Mouse (Mus musculus): Measurements from ENCODE around the gene Gm44973.
"Not testable (repeated sequence)": the region's sequence is repeated elsewhere in the genome, so short reads cannot be mapped to it uniquely, and the experiment has no call there.

Gene Gm44973

DNA sequence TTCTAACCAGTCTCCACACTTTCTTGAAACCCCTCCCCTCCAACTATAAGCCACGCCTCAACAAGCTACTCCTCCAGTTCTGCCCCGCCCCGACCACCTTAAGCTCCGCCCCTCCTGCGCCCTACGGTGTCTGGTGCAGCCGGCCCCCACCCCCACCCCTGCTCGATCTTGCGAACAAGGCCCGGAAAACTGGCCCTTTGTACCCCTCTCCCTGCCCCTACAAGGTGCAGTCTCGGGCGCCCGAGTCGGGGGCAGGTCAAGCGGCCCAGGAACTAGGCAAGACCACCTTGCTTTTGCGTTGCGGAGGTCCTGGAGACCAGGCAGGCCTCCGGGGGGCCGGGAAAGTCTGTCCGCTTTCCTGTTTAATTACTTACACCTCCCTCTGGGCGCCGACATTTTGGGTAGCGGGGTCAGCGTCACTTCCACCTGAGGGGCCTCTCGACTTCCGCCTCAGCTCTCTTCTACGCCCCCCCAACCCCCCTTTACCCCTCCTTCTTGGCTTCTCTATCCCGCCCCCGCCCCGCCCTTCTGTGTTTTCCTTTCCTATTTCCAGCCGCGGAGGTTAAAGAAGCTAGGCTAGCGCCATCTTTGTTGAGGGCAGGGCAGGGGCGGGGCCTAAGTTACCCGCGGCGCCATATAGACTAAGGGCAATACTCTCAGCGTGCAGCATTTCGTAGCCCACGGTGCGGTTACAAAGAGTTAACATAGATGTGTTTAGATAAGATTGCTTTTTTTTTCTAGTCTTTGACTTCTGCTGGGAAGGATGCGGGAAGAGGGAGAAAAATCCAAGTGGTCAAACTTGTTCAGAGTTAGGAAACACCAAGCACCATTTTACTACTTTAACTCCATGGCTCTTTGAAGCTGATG is 812 bp upstream of the Gm44973 start, which contains the start of the genes Zfp524 and Fiz1:
Zfp524 (plus strand) TSS at position 165 of the 867 bp plus-strand sequence.
Fiz1 (minus strand) TSS at position 447 of the 867 bp plus-strand sequence.
- in situ Hi-C loops (cut with MboI; ENCODE audit: low pct_unique_long_range_greater_than_20kb in 1 of 2, low sequenced_read_pairs in 2 of 2, unreplicated experiment in 1 of 2), result no loop called here

- in situ Hi-C loops (cut with MboI; ENCODE audit: low pct_unique_long_range_greater_than_20kb in 1 of 2, low sequenced_read_pairs in 2 of 2, unreplicated experiment in 1 of 2), result no loop called here
Measured at GRCm38 (mm10) chr7:5016057-5016456, 761 bp downstream of the Gm44973 start.

GRCm38 (mm10) chr7:5016920-5017319 is 1.6 kb downstream of the Gm44973 start:
- in situ Hi-C loops (cut with MboI; ENCODE audit: low pct_unique_long_range_greater_than_20kb in 1 of 2, low sequenced_read_pairs in 2 of 2, unreplicated experiment in 1 of 2), result no loop called here

DNA sequence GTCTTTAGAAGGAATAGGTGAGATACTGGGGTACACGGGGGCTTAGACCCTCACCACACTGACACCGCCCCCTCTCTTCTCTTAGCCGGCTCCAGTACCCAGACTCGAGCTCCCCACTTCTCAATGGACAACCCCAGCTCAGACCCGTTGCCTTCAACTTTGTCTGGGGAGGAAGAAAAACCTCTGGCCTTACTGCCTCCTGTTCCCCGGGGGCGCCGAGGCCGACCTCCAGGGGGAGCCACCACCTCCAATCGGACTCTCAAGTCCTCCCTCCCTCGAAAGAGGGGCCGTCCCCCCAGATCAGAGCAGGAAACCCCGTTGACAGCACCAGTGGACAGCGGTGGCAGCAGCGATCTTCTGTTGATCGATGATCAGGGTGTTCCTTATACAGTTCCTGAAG is 2.1 kb downstream of the Gm44973 start:
- in situ Hi-C loops (cut with MboI; ENCODE audit: low pct_unique_long_range_greater_than_20kb in 1 of 2, low sequenced_read_pairs in 2 of 2, unreplicated experiment in 1 of 2), result no loop called here

DNA sequence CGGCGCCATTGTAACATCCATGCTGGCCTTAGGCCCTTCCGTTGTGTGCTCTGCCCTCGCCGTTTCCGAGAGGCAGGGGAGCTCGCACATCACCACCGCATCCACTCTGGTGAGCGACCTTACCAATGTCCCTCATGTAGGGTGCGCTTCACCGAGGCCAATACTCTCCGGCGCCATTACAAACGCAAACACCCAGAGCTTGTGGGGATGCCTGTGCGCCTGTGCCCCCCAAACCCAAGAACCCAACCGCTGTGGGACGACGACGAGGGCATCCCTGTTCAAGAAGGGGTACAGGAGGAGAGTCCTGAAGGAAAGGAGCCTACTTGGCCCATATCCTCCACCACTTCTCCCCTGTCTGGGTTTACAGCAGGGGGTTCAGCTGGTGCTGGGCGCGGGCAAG is 2.6 kb downstream of the Gm44973 start:
- in situ Hi-C loops (cut with MboI; ENCODE audit: low pct_unique_long_range_greater_than_20kb in 1 of 2, low sequenced_read_pairs in 2 of 2, unreplicated experiment in 1 of 2), result no loop called here

- in situ Hi-C loops (cut with MboI; ENCODE audit: low pct_unique_long_range_greater_than_20kb in 1 of 2, low sequenced_read_pairs in 2 of 2, unreplicated experiment in 1 of 2), result not testable (repeated sequence)
Measured at GRCm38 (mm10) chr7:5019576-5019975, 4.3 kb downstream of the Gm44973 start.

DNA sequence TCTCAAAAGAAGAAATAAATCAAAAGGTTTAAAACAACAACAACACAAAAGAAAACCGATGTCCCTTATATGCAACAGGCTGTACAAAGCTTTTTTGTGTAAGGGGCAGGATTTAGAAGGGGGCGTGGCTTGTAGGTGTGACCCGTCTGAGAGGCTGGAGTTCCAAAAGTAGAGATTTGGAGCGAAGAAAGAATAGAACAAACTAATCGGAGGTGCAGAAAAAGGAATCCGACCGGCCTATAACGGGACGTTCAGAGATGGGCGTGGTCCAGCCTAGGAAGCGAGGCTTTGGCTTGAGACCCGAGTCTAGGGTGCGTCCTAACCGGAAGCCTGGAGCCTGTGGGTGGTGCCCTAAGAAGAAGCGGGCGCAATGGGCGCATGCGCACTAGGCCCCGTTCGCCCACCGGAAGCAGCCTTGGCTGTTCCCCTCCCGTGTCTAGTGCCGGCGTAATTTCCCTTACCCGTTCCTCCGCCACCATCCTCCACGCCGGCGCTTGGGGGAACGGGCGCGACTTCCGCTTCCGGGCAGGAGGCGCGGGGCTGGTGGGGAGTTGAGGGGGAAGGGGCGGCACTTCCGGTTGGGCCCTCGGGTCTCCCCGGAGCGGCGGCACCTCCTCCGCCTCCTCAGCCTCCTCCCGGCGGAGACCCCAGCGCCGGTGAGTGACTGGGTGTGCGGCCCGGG is 4.8 kb downstream of the Gm44973 start, which contains the start of the genes Zfp865 and Ccdc106:
Zfp865 (plus strand) TSS at position 377 of the 682 bp plus-strand sequence.
Ccdc106 (plus strand) TSS at position 554 of the 682 bp plus-strand sequence.
- in situ Hi-C loops (cut with MboI; ENCODE audit: low pct_unique_long_range_greater_than_20kb in 1 of 2, low sequenced_read_pairs in 2 of 2, unreplicated experiment in 1 of 2), result loop anchor here in 1 of 2 experiments (5.0 kb wide), 1 partner anchor 42 kb away; the partner anchor contains the start of gene U2af2

DNA sequence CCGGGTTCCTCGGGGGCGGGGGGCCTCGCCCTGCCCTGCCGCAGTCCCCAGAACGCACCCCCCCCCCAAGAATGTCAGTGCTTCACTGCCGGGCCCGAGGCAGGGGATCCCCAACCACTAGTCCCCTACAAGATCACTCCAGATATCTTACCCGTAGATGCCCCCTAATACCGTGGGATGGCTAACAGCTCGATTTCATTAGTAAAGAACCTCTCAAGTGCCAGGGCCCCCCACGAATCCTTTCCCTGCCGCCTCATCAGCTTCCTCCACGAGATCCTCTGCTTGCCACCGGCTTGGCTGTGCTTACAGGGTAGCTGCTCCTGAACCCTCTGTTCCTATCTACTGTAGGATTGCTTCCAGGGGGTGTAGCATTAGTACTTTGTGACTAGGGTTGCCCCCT is 5.4 kb downstream of the Gm44973 start:
- in situ Hi-C loops (cut with MboI; ENCODE audit: low pct_unique_long_range_greater_than_20kb in 1 of 2, low sequenced_read_pairs in 2 of 2, unreplicated experiment in 1 of 2), result loop anchor here in 1 of 2 experiments (5.0 kb wide), 1 partner anchor 42 kb away; the partner anchor contains the start of gene U2af2

GRCm38 (mm10) chr7:5021197-5021596 is 5.9 kb downstream of the Gm44973 start:
- in situ Hi-C loops (cut with MboI; ENCODE audit: low pct_unique_long_range_greater_than_20kb in 1 of 2, low sequenced_read_pairs in 2 of 2, unreplicated experiment in 1 of 2), result loop anchor here in 1 of 2 experiments (5.0 kb wide), 1 partner anchor 41 kb away; the partner anchor contains the start of gene U2af2

- in situ Hi-C loops (cut with MboI; ENCODE audit: low pct_unique_long_range_greater_than_20kb in 1 of 2, low sequenced_read_pairs in 2 of 2, unreplicated experiment in 1 of 2), result no loop called here
Measured at GRCm38 (mm10) chr7:5029543-5029942, 14.2 kb downstream of the Gm44973 start.

- in situ Hi-C loops (cut with MboI; ENCODE audit: low pct_unique_long_range_greater_than_20kb in 1 of 2, low sequenced_read_pairs in 2 of 2, unreplicated experiment in 1 of 2), result no loop called here
Measured at GRCm38 (mm10) chr7:5029946-5030345, 14.7 kb downstream of the Gm44973 start.

GRCm38 (mm10) chr7:5030554-5031275 is 15.4 kb downstream of the Gm44973 start:
- in situ Hi-C loops (cut with MboI; ENCODE audit: low pct_unique_long_range_greater_than_20kb in 1 of 2, low sequenced_read_pairs in 2 of 2, unreplicated experiment in 1 of 2), result no loop called here

DNA sequence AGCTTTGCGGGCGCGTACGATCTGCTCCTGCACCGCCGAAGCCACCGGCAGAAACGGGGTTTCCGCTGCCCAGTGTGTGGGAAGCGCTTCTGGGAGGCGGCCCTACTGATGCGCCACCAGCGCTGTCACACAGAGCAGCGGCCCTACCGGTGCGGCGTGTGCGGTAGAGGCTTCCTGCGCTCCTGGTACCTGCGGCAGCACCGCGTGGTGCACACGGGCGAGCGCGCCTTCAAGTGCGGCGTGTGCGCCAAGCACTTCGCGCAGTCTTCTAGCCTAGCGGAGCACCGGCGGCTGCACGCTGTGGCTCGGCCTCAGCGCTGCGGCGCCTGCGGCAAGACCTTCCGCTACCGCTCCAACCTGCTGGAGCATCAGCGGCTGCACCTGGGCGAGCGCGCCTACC is 16.2 kb downstream of the Gm44973 start:
- in situ Hi-C loops (cut with MboI; ENCODE audit: low pct_unique_long_range_greater_than_20kb in 1 of 2, low sequenced_read_pairs in 2 of 2, unreplicated experiment in 1 of 2), result no loop called here

- in situ Hi-C loops (cut with MboI; ENCODE audit: low pct_unique_long_range_greater_than_20kb in 1 of 2, low sequenced_read_pairs in 2 of 2, unreplicated experiment in 1 of 2), result no loop called here
Measured at GRCm38 (mm10) chr7:5033818-5034217, 18.5 kb downstream of the Gm44973 start, which contains the start of gene 4632433K11Rik. TSS of gene 4632433K11Rik (plus strand) at chr7:5034118.

DNA sequence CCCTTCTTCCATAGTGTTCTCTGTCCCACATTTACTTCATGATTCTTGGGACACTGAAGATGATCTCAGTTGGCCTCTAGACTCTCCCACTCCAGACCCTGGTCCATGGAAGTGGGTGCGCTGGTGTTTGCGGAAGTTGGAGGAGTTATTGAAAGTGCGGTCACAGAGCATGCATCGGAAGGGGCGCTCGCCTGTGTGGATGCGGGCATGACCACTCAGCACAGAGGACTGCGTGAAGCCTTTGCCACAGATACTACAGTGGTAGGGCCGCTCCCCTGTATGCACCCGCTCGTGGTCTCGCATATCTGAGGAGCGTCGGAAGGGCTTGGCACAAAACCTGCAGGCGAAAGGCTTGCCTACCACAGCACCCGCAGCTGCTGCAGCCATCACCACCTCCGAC is 20.3 kb downstream of the Gm44973 start:
- in situ Hi-C loops (cut with MboI; ENCODE audit: low pct_unique_long_range_greater_than_20kb in 1 of 2, low sequenced_read_pairs in 2 of 2, unreplicated experiment in 1 of 2), result no loop called here

DNA sequence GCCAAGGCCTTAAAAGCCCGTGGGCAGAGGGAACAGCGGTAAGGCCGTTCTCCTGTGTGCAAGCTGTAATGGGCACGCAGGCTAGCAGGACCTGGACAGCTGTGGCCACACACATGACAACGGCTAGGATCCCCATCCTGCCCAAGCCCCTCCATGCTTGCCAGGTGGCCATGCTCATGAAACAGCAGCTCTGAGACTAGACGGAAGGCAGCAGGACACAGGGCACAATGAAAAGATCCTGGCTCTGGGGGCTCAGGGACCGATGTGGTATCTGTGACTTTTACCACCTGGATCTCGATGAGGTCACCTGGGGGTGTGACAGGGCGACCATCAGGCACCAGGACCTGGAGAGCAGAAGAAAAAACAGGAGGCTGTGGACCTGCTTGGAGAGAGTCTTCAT is 20.8 kb downstream of the Gm44973 start:
- in situ Hi-C loops (cut with MboI; ENCODE audit: low pct_unique_long_range_greater_than_20kb in 1 of 2, low sequenced_read_pairs in 2 of 2, unreplicated experiment in 1 of 2), result no loop called here

- in situ Hi-C loops (cut with MboI; ENCODE audit: low pct_unique_long_range_greater_than_20kb in 1 of 2, low sequenced_read_pairs in 2 of 2, unreplicated experiment in 1 of 2), result no loop called here
Measured at GRCm38 (mm10) chr7:5037026-5037425, 21.7 kb downstream of the Gm44973 start.

- in situ Hi-C loops (cut with MboI; ENCODE audit: low pct_unique_long_range_greater_than_20kb in 1 of 2, low sequenced_read_pairs in 2 of 2, unreplicated experiment in 1 of 2), result no loop called here
Measured at GRCm38 (mm10) chr7:5037467-5037866, 22.2 kb downstream of the Gm44973 start.
